Mouse (Mus musculus): ENCODE data around the gene Mndal. TPM values are rescaled to one million over a fixed set of nuclear protein-coding genes. Genes with fewer than 3 reads are reported as not detected.
"Not testable (repeated sequence)": the region's sequence is repeated elsewhere in the genome, so short reads cannot be mapped to it uniquely, and the experiment has no call there.

The Mndal gene
- 10 to 100 TPM; 14.2 to 14.6 TPM for total RNA-seq (2021)
- long read RNA-seq, experiment 1, partial matches to known transcripts, result 3 of 5 reads
- long read RNA-seq, experiment 1, other reads (novel, unspliced or antisense), result 2 of 5 reads
- long read RNA-seq, experiment 2, partial matches to known transcripts, result 0 of 4 reads
- long read RNA-seq, experiment 2, other reads (novel, unspliced or antisense), result 3 of 4 reads

- DNase-seq, result peak; percentile 21 to 30
These were observed at the start of gene Mndal, which contains the start of gene Ifi203 for GRCm38 (mm10) chr1:173941924-173942779. TSS of gene Mndal (minus strand) at chr1:173942491. TSS of gene Ifi203 (minus strand) at chr1:173942672.

GRCm38 (mm10) chr1:173982694-173983305, 40.5 kb upstream of the Mndal start, which contains the start of gene Ifi202b:
TSS of gene Ifi202b (minus strand) at chr1:173982744.
- not testable (repeated sequence) for DNase-seq

- not testable (repeated sequence) for DNase-seq
These were observed 38.7 kb upstream of the Mndal start for GRCm38 (mm10) chr1:173981038-173981437.

- no peak for DNase-seq
These were observed 35.3 kb upstream of the Mndal start for GRCm38 (mm10) chr1:173977622-173978021.

- DNase-seq, result peak; percentile 29 to 54
These were observed 30.8 kb upstream of the Mndal start for GRCm38 (mm10) chr1:173973111-173973510.

- peak in 1 of 2 experiments; percentile 36 for DNase-seq
These were observed 19.2 kb upstream of the Mndal start for GRCm38 (mm10) chr1:173961491-173961890.

DNA sequence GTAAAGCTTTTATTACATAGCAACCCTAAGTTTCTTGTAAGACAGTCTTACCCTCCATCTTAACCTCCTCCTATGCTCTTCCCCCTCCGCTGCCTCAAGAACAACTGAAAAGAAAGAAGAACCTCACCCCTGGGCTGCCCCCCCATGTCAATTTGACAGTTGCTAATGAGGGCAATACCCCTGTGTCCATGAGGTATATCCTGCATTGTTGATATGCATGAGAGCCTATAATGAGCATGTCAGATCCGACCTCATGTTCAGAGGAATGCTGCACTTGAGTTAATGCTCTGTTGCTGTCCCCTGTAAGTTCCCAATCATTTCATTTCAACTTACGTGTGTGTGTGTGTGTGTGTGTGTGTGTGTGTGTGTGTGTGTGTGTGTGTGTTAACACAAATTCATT, 17.7 kb upstream of the Mndal start:
- DNase-seq, result not testable (repeated sequence)

GRCm38 (mm10) chr1:173955839-173956527, 13.7 kb upstream of the Mndal start:
- not testable (repeated sequence) for DNase-seq

DNA sequence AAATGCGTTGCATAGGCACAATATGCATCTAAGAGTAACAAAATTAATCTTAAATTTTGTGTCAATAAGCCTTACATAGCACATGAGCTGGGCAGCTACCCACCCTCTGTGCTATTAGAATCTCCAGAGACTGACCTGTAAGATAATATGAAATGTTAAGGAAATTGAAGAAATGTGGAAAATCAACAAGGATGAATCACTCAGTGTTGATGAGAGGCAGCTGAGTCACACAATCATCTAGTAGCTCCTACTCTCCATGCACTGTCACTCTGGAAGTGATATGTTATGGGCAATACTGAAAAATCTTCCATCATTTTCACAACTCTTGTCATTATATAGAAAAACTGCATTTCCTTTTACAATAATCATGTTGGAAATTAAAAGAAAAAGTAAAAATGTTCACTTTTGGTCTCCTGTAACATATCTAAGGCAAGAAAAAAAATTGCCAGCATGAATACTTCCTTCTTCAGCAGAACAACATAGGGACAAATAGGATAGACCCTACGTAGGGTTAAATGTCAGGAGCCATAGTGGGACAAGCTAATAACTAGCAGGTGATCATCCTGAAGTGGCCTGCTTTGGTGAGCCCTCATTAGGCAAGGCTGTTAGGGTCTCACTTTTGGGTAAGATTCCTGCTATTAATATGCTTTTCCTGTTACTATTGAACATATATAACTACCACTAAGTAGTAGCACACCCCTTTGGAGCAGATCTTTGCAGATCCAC, 12.9 kb upstream of the Mndal start:
- no peak for DNase-seq

- no peak for DNase-seq
These were observed 11.3 kb upstream of the Mndal start for GRCm38 (mm10) chr1:173953563-173953962.

DNA sequence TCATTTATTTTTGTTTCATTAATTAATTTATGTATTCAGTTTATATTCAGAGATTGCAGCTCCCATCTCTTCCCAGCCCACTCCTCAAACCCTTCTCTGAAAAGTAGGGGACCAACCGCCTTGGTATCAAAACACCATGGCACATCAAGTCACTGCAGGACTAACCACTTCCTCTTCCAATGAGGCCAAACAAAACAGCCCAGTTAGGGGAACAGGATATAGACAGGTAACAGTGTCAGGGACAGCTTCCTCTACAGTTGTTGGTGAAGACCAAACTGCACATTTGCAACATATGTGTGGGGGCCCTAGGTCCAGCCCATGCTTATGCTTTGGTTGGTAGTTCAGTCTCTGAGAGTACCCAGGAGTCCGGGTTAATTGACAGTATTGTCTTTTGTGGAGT, 6.8 kb upstream of the Mndal start:
- not testable (repeated sequence) for DNase-seq

- peak; percentile 8 to 41 for DNase-seq
These were observed 432 bp upstream of the Mndal start for GRCm38 (mm10) chr1:173942780-173943066.

- DNase-seq, result not testable (repeated sequence)
These were observed 769 bp downstream of the Mndal start for GRCm38 (mm10) chr1:173941522-173941921.

- not testable (repeated sequence) for DNase-seq
These were observed 23.0 kb downstream of the Mndal start for GRCm38 (mm10) chr1:173919279-173919678.

GRCm38 (mm10) chr1:173914559-173914958, 27.7 kb downstream of the Mndal start:
- no peak for DNase-seq

DNA sequence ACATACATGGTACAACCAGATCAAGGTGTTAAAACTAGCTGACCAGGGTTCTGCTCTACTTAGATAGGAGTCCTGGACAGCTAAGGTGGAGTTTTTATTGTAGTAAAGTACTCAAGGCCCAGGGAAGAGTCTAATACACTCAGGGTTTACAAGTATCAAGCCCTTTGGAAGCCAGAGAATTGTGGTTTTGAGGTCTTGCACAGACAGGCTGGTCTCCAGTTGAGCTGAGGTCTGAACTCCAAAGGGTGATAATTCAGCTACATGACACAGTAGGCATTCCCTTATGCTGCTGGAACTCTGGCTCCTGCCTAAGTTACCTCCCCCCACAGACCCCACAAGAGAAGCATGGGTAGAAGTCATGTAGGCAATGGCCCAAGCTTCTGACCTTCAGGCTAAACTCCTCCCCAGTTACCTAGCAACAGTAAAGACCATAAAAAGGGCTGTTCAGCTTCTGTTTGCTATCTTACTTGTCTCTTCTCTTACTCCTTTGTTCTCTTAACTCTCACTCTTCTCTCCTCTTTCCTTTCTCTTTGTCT, 29.0 kb downstream of the Mndal start:
- peak in 1 of 2 experiments; percentile 42 for DNase-seq

- peak; percentile 59 to 85 for DNase-seq
These were observed 29.6 kb downstream of the Mndal start, which contains the start of gene Ifi211 for GRCm38 (mm10) chr1:173912548-173913255. TSS of gene Ifi211 (minus strand) at chr1:173913046.

DNA sequence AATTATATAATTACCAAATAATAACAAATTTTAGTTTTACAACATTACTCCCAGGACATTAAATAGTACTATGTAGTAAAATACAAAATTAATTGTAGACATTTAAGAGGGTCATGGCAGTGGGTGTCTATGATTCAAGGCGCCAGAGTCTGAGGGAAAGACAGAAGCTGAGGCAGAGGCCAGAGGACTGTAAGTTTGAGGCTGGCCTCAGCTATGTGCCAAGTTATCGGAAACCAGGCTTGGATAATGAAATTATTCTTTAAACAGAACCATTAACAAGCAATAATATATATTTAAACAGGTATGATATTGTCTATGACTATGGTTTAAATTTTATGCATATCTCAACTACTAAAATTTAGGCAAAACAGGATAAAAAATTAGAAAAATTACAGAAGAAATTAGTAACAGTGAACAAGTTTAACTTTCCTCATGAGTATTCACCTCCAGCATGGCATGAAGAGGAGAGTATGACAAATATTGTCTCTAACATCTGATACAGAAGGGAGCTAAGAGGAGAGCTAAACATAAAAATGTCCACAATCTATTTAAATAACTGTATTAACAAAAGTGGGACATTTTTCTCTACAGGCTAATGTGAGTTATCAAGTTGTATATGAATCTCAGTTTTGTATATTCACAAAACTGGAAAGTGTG, 30.4 kb downstream of the Mndal start:
- DNase-seq, result peak in 1 of 2 experiments; percentile 13

DNA sequence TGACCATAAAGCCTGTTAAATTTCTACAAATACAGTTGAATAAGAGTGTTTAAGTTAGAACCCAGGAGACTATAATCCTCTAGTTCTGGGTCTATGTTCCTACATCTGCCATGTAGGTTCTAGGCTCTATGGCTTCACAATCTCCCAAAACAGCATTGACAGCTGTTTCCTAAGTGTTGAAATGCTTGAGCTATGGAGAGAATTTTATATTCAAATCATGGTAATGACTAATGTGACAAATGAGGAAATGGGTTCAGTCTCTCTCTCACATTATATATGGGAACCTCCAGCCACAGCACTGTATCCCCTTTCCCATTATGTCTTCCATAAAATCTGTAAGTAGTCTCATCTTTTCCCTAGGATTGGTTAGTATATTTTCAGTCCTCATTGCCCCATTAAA, 33.9 kb downstream of the Mndal start:
- DNase-seq, result not testable (repeated sequence)

DNA sequence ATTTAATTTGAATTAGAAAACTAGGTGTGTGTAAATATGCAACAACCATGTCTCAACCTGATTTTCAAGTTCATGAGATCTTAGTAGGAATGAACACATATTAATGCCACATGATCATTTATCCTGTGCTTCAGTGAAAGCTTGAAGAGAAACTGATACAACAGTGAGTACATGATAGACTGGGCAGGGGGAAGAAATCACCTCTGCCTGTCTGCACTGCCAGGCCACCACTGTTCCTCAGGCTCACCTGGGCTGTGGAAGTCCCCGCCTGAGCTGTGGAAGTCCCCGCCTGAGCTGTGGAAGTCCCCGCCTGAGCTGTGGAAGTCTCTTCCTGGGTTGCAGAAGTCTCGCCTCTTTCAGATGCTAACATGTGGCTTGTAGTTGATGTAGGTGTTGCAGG, 36.4 kb downstream of the Mndal start:
- not testable (repeated sequence) for DNase-seq
